1 mouse cellular context compared by ENCODE assay signal in the genomic region with DNA sequence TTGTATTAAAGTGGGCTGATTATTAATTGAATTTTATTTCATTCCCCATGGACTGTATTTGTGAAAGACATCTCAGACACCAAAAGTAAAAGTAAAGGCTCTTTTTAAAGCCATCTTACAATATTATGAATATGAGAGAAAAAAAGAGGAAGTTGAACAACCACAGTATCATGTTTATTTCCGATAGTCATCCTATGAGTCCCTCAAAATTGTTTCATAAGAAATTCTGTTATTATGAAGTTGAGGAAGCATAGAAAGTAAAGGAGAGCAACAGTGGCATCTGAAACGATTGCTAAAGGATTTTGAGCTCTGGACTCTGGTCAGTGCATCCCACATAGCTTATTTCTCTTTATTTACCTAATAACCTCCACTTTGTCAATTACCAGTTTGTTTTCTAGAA.
A peak's percentile ranks its signal among the peaks of the same experiment; 100 is the strongest.
TF ChIP-seq lines count a peak whose summit lies in the region.

No protein-coding gene starts in this region.

TF ChIP-seq in MEL, 35 proteins besides CTCF, POLR2A, EP300 and RAD21 (continued from another document):
- peak; percentile 65 for TF ChIP-seq RCOR1 (IDR thresholded peaks at IDR 0.05; ENCODE audit: low read depth, low read length)
- peak; percentile 68; the same call in 1 of the 2 replicates for TF ChIP-seq MYC (IDR thresholded peaks at IDR 0.05; ENCODE audit: low read depth, low read length)
- peak; percentile 23; the same call in 1 of the 2 replicates for TF ChIP-seq USF1 (IDR thresholded peaks at IDR 0.05; ENCODE audit: low read depth, low read length)
- TF ChIP-seq E2F4 (IDR thresholded peaks at IDR 0.05; ENCODE audit: borderline replicate concordance, low read depth, low read length) = peak; percentile 51; the same call in 1 of the 2 replicates
- no peak for TF ChIP-seq MAFK (IDR thresholded peaks at IDR 0.05; ENCODE audit: borderline replicate concordance, low read depth, low read length)
- peak; percentile 12; the same call in 1 of the 2 replicates for TF ChIP-seq CHD2 (IDR thresholded peaks at IDR 0.05; ENCODE audit: low read length)
